Mouse (Mus musculus) hindlimb bud, embryonic 11.5 days (tissue): ENCODE results near the gene Nat8.
"Not testable (repeated sequence)": the region's sequence is repeated elsewhere in the genome, so short reads cannot be mapped to it uniquely, and the experiment has no call there.

Experiments used
- DNase-seq: peaks from one replicate; pipeline ENCODE4 v3.0.0-alpha.2; 2012; ENCODE audit warnings: low read depth, low spot score; ENCODE audit errors: extremely low spot score

Gene Nat8

GRCm38 (mm10) chr6:85836827-85837226 lies 4.9 kb upstream of the Nat8 start:
- DNase-seq = not testable (repeated sequence)

GRCm38 (mm10) chr6:85836098-85836497 lies 4.2 kb upstream of the Nat8 start:
- DNase-seq = not testable (repeated sequence)

GRCm38 (mm10) chr6:85835104-85835503 lies 3.2 kb upstream of the Nat8 start:
- DNase-seq = not testable (repeated sequence)

GRCm38 (mm10) chr6:85834504-85835100 lies 2.7 kb upstream of the Nat8 start:
- DNase-seq = not testable (repeated sequence)

GRCm38 (mm10) chr6:85829462-85829861 lies 2.4 kb downstream of the Nat8 start:
- no peak for DNase-seq

GRCm38 (mm10) chr6:85825886-85826285 lies 6.0 kb downstream of the Nat8 start:
- no peak for DNase-seq

GRCm38 (mm10) chr6:85823382-85824090 lies 8.3 kb downstream of the Nat8 start:
- DNase-seq = no peak

GRCm38 (mm10) chr6:85822286-85822685 lies 9.6 kb downstream of the Nat8 start:
- DNase-seq = no peak

- no peak for DNase-seq
Measured at GRCm38 (mm10) chr6:85820837-85821236, 11.0 kb downstream of the Nat8 start, which contains the start of the genes Nat8f6 and Nat8f5. Nat8f6 (minus strand) TSS chr6:85820954. Nat8f5 (minus strand) TSS chr6:85820972.

GRCm38 (mm10) chr6:85818338-85818737 lies 13.5 kb downstream of the Nat8 start:
- no peak for DNase-seq

GRCm38 (mm10) chr6:85813339-85813738 lies 18.5 kb downstream of the Nat8 start:
- DNase-seq = no peak

- not testable (repeated sequence) for DNase-seq
Measured at GRCm38 (mm10) chr6:85810942-85811537, 20.8 kb downstream of the Nat8 start.

- not testable (repeated sequence) for DNase-seq
Measured at GRCm38 (mm10) chr6:85810514-85810913, 21.4 kb downstream of the Nat8 start.

- DNase-seq = not testable (repeated sequence)
Measured at GRCm38 (mm10) chr6:85809784-85810183, 22.1 kb downstream of the Nat8 start.

GRCm38 (mm10) chr6:85803180-85803579 lies 28.7 kb downstream of the Nat8 start:
- not testable (repeated sequence) for DNase-seq
